Mouse (Mus musculus) bone marrow macrophage, adult 2 months (primary cell): ENCODE data around the gene Rps6kc1.

ENCODE experiments used
- CTCF ChIP-seq: IDR thresholded peaks from 2 replicates; pipeline ENCODE4 v1.5.1; 2012; ENCODE audit warnings: low read depth, mild to moderate bottlenecking, low read length, moderate library complexity
- POLR2A ChIP-seq: IDR thresholded peaks from 2 replicates; pipeline ENCODE4 v1.6.1; 2012; ENCODE audit warnings: mild to moderate bottlenecking, low read depth, low read length, borderline replicate concordance

GRCm38 (mm10) chr1:190871068-190871467 lies 40.5 kb downstream of the Rps6kc1 start:
- TF ChIP-seq POLR2A (no peak), CTCF (no peak)
